Mouse (Mus musculus): ENCODE results near the gene Acad9.

- TF ChIP-seq CTCF (IDR thresholded peaks at IDR 0.05; ENCODE audit: insufficient read depth, low read depth, low read length) (no peak), POLR2A (IDR thresholded peaks at IDR 0.05; ENCODE audit: insufficient read depth, low read depth, low read length) (no peak)
Observed at GRCm38 (mm10) chr3:36029993-36030392, 35.8 kb upstream of the Acad9 start.

Data from olfactory bulb, adult 2 months (tissue).